8 mouse cellular contexts compared by ENCODE assay signal in the genomic region with DNA sequence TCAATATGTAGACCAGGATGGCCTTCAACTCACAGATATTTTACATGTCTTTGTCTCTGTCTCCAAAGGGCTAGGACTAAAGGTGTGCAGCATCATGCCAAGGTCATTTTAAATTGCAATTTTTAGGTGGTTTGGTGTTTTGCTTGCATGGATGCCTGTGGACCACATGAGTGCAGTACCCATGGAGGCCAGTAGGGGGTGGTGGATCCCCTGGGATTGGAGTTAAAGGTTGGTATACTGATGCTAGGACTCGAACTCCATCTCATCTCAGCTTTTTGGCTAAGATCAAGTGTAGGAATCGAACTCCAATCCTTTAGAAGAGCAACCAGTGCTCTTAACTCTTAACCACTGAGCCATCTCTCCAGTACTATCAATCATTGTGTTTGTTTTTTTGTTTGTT. TPM values are rescaled to one million over a fixed set of nuclear protein-coding genes. Genes with fewer than 3 reads are reported as not detected.
DNase-seq lines count a peak whose midpoint lies in the region; ATAC-seq and TF ChIP-seq lines count a peak whose summit lies in the region.

No protein-coding gene starts in this region.

- peak; percentile 64 for TF ChIP-seq CTCF in left cerebral cortex, adult 2 months (IDR thresholded peaks at IDR 0.05)

- WGBS in liver, embryonic 11.5 days = 32% methylated on average over 2 of the region's 2 CpGs
- WGBS in forebrain, embryonic 13.5 days = 36% methylated on average over 2 of the region's 2 CpGs

- H3K4me2 ChIP-seq in liver, embryonic 11.5 days = no peak overlapping the region
- no peak overlapping the region for H3K4me2 ChIP-seq in forebrain, embryonic 13.5 days

- H3K4me3 ChIP-seq in left cerebral cortex, adult 2 months = no peak overlapping the region
- no peak overlapping the region for H3K4me3 ChIP-seq in liver, embryonic 11.5 days (ENCODE audit: low read depth, low read length)
- no peak overlapping the region for H3K4me3 ChIP-seq in forebrain, embryonic 13.5 days

- H3K27me3 ChIP-seq in liver, embryonic 11.5 days (replicated peaks; ENCODE audit: control insufficient read depth, insufficient read depth, low read length) = no peaks in the 10 kb centered on the region
- H3K27me3 ChIP-seq in forebrain, embryonic 13.5 days = no peaks in the 10 kb centered on the region

- no peaks in the 10 kb centered on the region for H3K4me1 ChIP-seq in liver, embryonic 11.5 days (replicated peaks; ENCODE audit: control insufficient read depth, insufficient read depth, low read length)
- peaks cover 6% of the 10 kb centered on the region for H3K4me1 ChIP-seq in forebrain, embryonic 13.5 days

- ATAC-seq in CD4-positive, CD25-positive, alpha-beta regulatory T cell, adult 4 months = no peak
- ATAC-seq in liver, embryonic 11.5 days (replicated peaks; ENCODE audit: low FRiP score) = no peak
- ATAC-seq in forebrain, embryonic 13.5 days = no peak

- intact Hi-C loops in left cerebral cortex, adult 2 months (cut with DNase I) = no loop called here

- peak; percentile 80 for DNase-seq in CD4-positive, CD25-positive, alpha-beta regulatory T cell, adult 2 months (ENCODE audit: low read depth, low spot score)
- DNase-seq in left cerebral cortex, adult 2 months (ENCODE audit: extremely low spot score in 1 of 2, low spot score in 2 of 2) = no peak
- no peak for DNase-seq in left cerebral cortex, adult 9 months (ENCODE audit: low spot score in 2 of 2)
- DNase-seq in c-Kit-positive CD71-positive TER-119-positive erythroid progenitor cells, embryonic 14.5 days (ENCODE audit: low spot score) = peak; percentile 69
- DNase-seq in liver, embryonic 11.5 days (ENCODE audit: low spot score) = peak; percentile 64
- peak; percentile 31 to 52 for DNase-seq in spleen, postnatal 36 days (ENCODE audit: low spot score in 2 of 2)

- H3K36me3 ChIP-seq in liver, embryonic 11.5 days (ENCODE audit: control insufficient read depth, insufficient read depth, low read length) = no peaks in the 10 kb centered on the region
- no peaks in the 10 kb centered on the region for H3K36me3 ChIP-seq in forebrain, embryonic 13.5 days (ENCODE audit: poor library complexity, severe bottlenecking)

- H3K9me3 ChIP-seq in liver, embryonic 11.5 days (ENCODE audit: control insufficient read depth, low read length) = no peaks in the 10 kb centered on the region
- no peaks in the 10 kb centered on the region for H3K9me3 ChIP-seq in forebrain, embryonic 13.5 days (replicated peaks)

- H3K27ac ChIP-seq in left cerebral cortex, adult 2 months = no peak overlapping the region
- H3K27ac ChIP-seq in liver, embryonic 11.5 days (ENCODE audit: low read depth, low read length) = no peak overlapping the region
- no peak overlapping the region for H3K27ac ChIP-seq in forebrain, embryonic 13.5 days

- no peak overlapping the region for H3K9ac ChIP-seq in liver, embryonic 11.5 days (ENCODE audit: low read depth, low read length)
- H3K9ac ChIP-seq in forebrain, embryonic 13.5 days = no peak overlapping the region

RNA-seq across cellular contexts. Expression of a gene that starts 20.2 kb away (rescaled TPM):
- polyA plus RNA-seq in CD4-positive, CD25-positive, alpha-beta regulatory T cell, adult 4 months (2017; shearing (Covaris generic)) = 1 to 10 TPM; 8.4 to 8.9 TPM
- 10 to 100 TPM; 85.4 to 86.3 TPM for total RNA-seq in left cerebral cortex, adult 2 months (2021)
- 18.6 and 24.2 TPM in 2 replicates for polyA plus RNA-seq in liver, embryonic 11.5 days (2014; fragmentation: Nextera tagmentation; extraction: Ambion mirVana)
- polyA plus RNA-seq in forebrain, embryonic 13.5 days (2015; fragmentation: Nextera tagmentation; extraction: Ambion mirVana) = 26.9 and 31.5 TPM in 2 replicates

RNA-seq across cellular contexts. Expression of a gene that starts 38.3 kb away (rescaled TPM):
- polyA plus RNA-seq in CD4-positive, CD25-positive, alpha-beta regulatory T cell, adult 4 months (2017; shearing (Covaris generic)) = 1 to 10 TPM in 1 of 2 experiments, under 1 TPM in 1; 0.79 to 2.2 TPM
- total RNA-seq in left cerebral cortex, adult 2 months (2021) = 1 to 10 TPM; 4.7 to 6.7 TPM
- polyA plus RNA-seq in liver, embryonic 11.5 days (2014; fragmentation: Nextera tagmentation; extraction: Ambion mirVana) = 9.4 and 12.6 TPM in 2 replicates
- 4.3 and 7.0 TPM in 2 replicates for polyA plus RNA-seq in forebrain, embryonic 13.5 days (2015; fragmentation: Nextera tagmentation; extraction: Ambion mirVana)

Comparison
In these comparisons a context has a peak if more than half of its experiments do, and no peak if none do; other contexts are left out.
1. DNase-seq: peak in CD4-positive, CD25-positive, alpha-beta regulatory T cell, adult 2 months (single experiment), c-Kit-positive CD71-positive TER-119-positive erythroid progenitor cells, embryonic 14.5 days (single experiment), liver, embryonic 11.5 days (single experiment) and spleen, postnatal 36 days (2 of 2); none in left cerebral cortex, adult 2 months (0 of 2) and left cerebral cortex, adult 9 months (0 of 2).